Mouse (Mus musculus) lung, embryonic 15.5 days (tissue): ENCODE results near the gene Nbas. TPM values are rescaled to one million over a fixed set of nuclear protein-coding genes. Genes with fewer than 3 reads are reported as not detected.

Source experiments
- ATAC-seq: fragments of 200-750 bp; cut with Nextera tagmentation; 2 replicates; pipeline ENCODE4 v1.8.0; 2017; ENCODE audit warnings: moderate number of reproducible peaks, borderline replicate concordance; ENCODE audit not compliant: low FRiP score, low TSS enrichment; ENCODE audit errors: extremely low read depth
- H3K27ac ChIP-seq: fragments of 300-500 bp; sonication (generic); 2 replicates; pipeline ENCODE4 v1.5.1; 2015; ENCODE audit warnings: moderate library complexity, mild to moderate bottlenecking, inconsistent platforms
- H3K27me3 ChIP-seq: fragments of 300-500 bp; sonication (generic); 2 replicates; pipeline ENCODE4 v1.6.1; 2015; ENCODE audit warnings: inconsistent platforms
- H3K36me3 ChIP-seq: fragments of 300-500 bp; sonication (generic); 2 replicates; pipeline ENCODE4 v1.6.1; 2015; ENCODE audit warnings: inconsistent platforms
- H3K4me1 ChIP-seq: fragments of 300-500 bp; sonication (generic); 2 replicates; pipeline ENCODE4 v1.6.1; 2015; ENCODE audit warnings: inconsistent platforms
- H3K4me2 ChIP-seq: fragments of 300-500 bp; sonication (generic); 2 replicates; pipeline ENCODE4 v1.6.1; 2015; ENCODE audit warnings: inconsistent platforms, mild to moderate bottlenecking, moderate library complexity
- H3K4me3 ChIP-seq: fragments of 300-500 bp; sonication (generic); 2 replicates; pipeline ENCODE4 v1.5.1; 2015; ENCODE audit warnings: mild to moderate bottlenecking, inconsistent platforms
- H3K9ac ChIP-seq: fragments of 300-500 bp; sonication (generic); 2 replicates; pipeline ENCODE4 v1.6.1; 2015; ENCODE audit warnings: inconsistent platforms
- H3K9me3 ChIP-seq: fragments of 300-500 bp; sonication (generic); 2 replicates; pipeline ENCODE4 v1.6.1; 2016; ENCODE audit warnings: inconsistent platforms
- WGBS: fragments of 180-500 bp; shearing (Covaris S2); methylation state at CpG from one replicate; pipeline ENCODE4 v1.1.7; 2015; 5-methylcytosine and 5-hydroxymethylcytosine counted together
- polyA plus RNA-seq: library from polyadenylated mRNA; unstranded; fragments of >200 nt; fragmentation: Nextera tagmentation; extraction: Ambion mirVana; gene quantifications from 2 replicates; pipeline ENCODE4 v1.2.1, GENCODE M21; 2015

Nbas gene
- polyA plus RNA-seq, 1 experiment from 2014 or later = 13.3 TPM

- Histone ChIP-seq H3K4me2 (no peak overlapping the region), H3K36me3 (peaks cover 4% of the 10 kb centered on the region; the same call in 1 of the 2 replicates), H3K27ac (no peak overlapping the region), H3K27me3 (no peaks in the 10 kb centered on the region), H3K9ac (no peak overlapping the region), H3K4me3 (no peak overlapping the region), H3K4me1 (no peaks in the 10 kb centered on the region), H3K9me3 (no peaks in the 10 kb centered on the region)
- 92% methylated on average over 2 of the region's 2 CpGs for WGBS
- no peak for ATAC-seq
These were observed 149.7 kb downstream of the Nbas start for GRCm38 (mm10) chr12:13418651-13419050.

- Histone ChIP-seq H3K27me3 (no peaks in the 10 kb centered on the region), H3K4me1 (peaks cover 4% of the 10 kb centered on the region; the same call in 1 of the 2 replicates), H3K4me3 (no peak overlapping the region), H3K9ac (no peak overlapping the region), H3K27ac (no peak overlapping the region), H3K36me3 (0 out of 2 replicates have a peak, but pooled peaks cover 4% of the 10 kb centered on the region), H3K4me2 (no peak overlapping the region), H3K9me3 (no peaks in the 10 kb centered on the region)
- ATAC-seq = no peak
- WGBS = 57% methylated on average over 1 of the region's 1 CpGs
These were observed 161.3 kb downstream of the Nbas start for GRCm38 (mm10) chr12:13430219-13430618.

GRCm38 (mm10) chr12:13444653-13445431 is 175.9 kb downstream of the Nbas start:
- no peak overlapping the region for H3K4me3 ChIP-seq
- H3K4me1 ChIP-seq = peaks cover 12% of the 10 kb centered on the region
- no peak overlapping the region for H3K9ac ChIP-seq
- no peak for ATAC-seq
- WGBS = 50% methylated on average over 4 of the region's 4 CpGs
- no peaks in the 10 kb centered on the region for H3K36me3 ChIP-seq
- H3K27ac ChIP-seq = 0 out of 2 replicates have a peak overlapping the region, but pooled peaks have one; percentile 31
- H3K4me2 ChIP-seq = no peak overlapping the region
- H3K9me3 ChIP-seq = no peaks in the 10 kb centered on the region
- H3K27me3 ChIP-seq = no peaks in the 10 kb centered on the region

- no peaks in the 10 kb centered on the region for H3K36me3 ChIP-seq
- H3K27me3 ChIP-seq = no peaks in the 10 kb centered on the region
- no peak overlapping the region for H3K9ac ChIP-seq
- peak; percentile 55; the same call in 1 of the 2 replicates for ATAC-seq
- no peak overlapping the region for H3K4me2 ChIP-seq
- H3K27ac ChIP-seq = peak overlapping the region; percentile 31; the same call in 1 of the 2 replicates
- H3K9me3 ChIP-seq = no peaks in the 10 kb centered on the region
- 40% methylated on average over 2 of the region's 2 CpGs for WGBS
- H3K4me1 ChIP-seq = peaks cover 12% of the 10 kb centered on the region
- no peak overlapping the region for H3K4me3 ChIP-seq
These were observed 176.6 kb downstream of the Nbas start for GRCm38 (mm10) chr12:13445486-13446065.

GRCm38 (mm10) chr12:13448916-13449315 is 180.0 kb downstream of the Nbas start:
- H3K4me1 ChIP-seq = peaks cover 12% of the 10 kb centered on the region
- no peak for ATAC-seq
- no peak overlapping the region for H3K4me3 ChIP-seq
- no peaks in the 10 kb centered on the region for H3K27me3 ChIP-seq
- WGBS = 68% methylated on average over 2 of the region's 2 CpGs
- no peak overlapping the region for H3K4me2 ChIP-seq
- no peak overlapping the region for H3K9ac ChIP-seq
- no peaks in the 10 kb centered on the region for H3K9me3 ChIP-seq
- H3K36me3 ChIP-seq = no peaks in the 10 kb centered on the region
- H3K27ac ChIP-seq = no peak overlapping the region

GRCm38 (mm10) chr12:13452050-13452449 is 183.1 kb downstream of the Nbas start:
- Histone ChIP-seq H3K36me3 (no peaks in the 10 kb centered on the region), H3K4me3 (no peak overlapping the region), H3K9me3 (no peaks in the 10 kb centered on the region), H3K27me3 (no peaks in the 10 kb centered on the region), H3K4me1 (no peaks in the 10 kb centered on the region; the same call in 1 of the 2 replicates), H3K9ac (no peak overlapping the region), H3K4me2 (no peak overlapping the region), H3K27ac (peak overlapping the region; percentile 55; the same call in 1 of the 2 replicates)
- ATAC-seq = peak; percentile 52; the same call in 1 of the 2 replicates
- 52% methylated on average over 2 of the region's 2 CpGs for WGBS

GRCm38 (mm10) chr12:13460223-13460853 is 191.4 kb downstream of the Nbas start:
- ATAC-seq = no peak
- WGBS = 82% methylated on average over 6 of the region's 6 CpGs

GRCm38 (mm10) chr12:13461558-13462153 is 192.7 kb downstream of the Nbas start:
- H3K27ac ChIP-seq = no peak overlapping the region
- WGBS = 59% methylated on average over 9 of the region's 9 CpGs
- no peaks in the 10 kb centered on the region for H3K4me1 ChIP-seq
- ATAC-seq = no peak
- H3K4me3 ChIP-seq = no peak overlapping the region
- no peaks in the 10 kb centered on the region for H3K27me3 ChIP-seq
- no peaks in the 10 kb centered on the region for H3K9me3 ChIP-seq
- H3K9ac ChIP-seq = no peak overlapping the region
- H3K4me2 ChIP-seq = no peak overlapping the region
- no peaks in the 10 kb centered on the region for H3K36me3 ChIP-seq

More at GRCm38 (mm10) chr12:13460223-13460853, 191.4 kb downstream of the Nbas start:
- Histone ChIP-seq H3K4me3 (no peak overlapping the region), H3K9me3 (no peaks in the 10 kb centered on the region), H3K9ac (no peak overlapping the region), H3K4me1 (no peaks in the 10 kb centered on the region), H3K4me2 (no peak overlapping the region), H3K27me3 (no peaks in the 10 kb centered on the region), H3K27ac (no peak overlapping the region), H3K36me3 (no peaks in the 10 kb centered on the region)

GRCm38 (mm10) chr12:13462397-13462796 is 193.5 kb downstream of the Nbas start:
- H3K27me3 ChIP-seq = no peaks in the 10 kb centered on the region

GRCm38 (mm10) chr12:13465554-13465953 is 196.6 kb downstream of the Nbas start:
- Histone ChIP-seq H3K27me3 (no peaks in the 10 kb centered on the region), H3K4me1 (no peaks in the 10 kb centered on the region), H3K27ac (no peak overlapping the region), H3K36me3 (no peaks in the 10 kb centered on the region), H3K4me3 (no peak overlapping the region), H3K9ac (no peak overlapping the region), H3K9me3 (no peaks in the 10 kb centered on the region), H3K4me2 (no peak overlapping the region)
- 90% methylated on average over 2 of the region's 2 CpGs for WGBS
- ATAC-seq = no peak

More at GRCm38 (mm10) chr12:13462397-13462796, 193.5 kb downstream of the Nbas start:
- H3K4me3 ChIP-seq = no peak overlapping the region
- H3K4me1 ChIP-seq = no peaks in the 10 kb centered on the region
- H3K4me2 ChIP-seq = no peak overlapping the region
- ATAC-seq = no peak
- no peak overlapping the region for H3K9ac ChIP-seq
- WGBS = 80% methylated on average over 6 of the region's 6 CpGs
- H3K36me3 ChIP-seq = no peaks in the 10 kb centered on the region
- no peak overlapping the region for H3K27ac ChIP-seq
- H3K9me3 ChIP-seq = no peaks in the 10 kb centered on the region

- H3K4me3 ChIP-seq = no peak overlapping the region
- no peak overlapping the region for H3K4me2 ChIP-seq
- H3K4me1 ChIP-seq = no peaks in the 10 kb centered on the region
- H3K27ac ChIP-seq = no peak overlapping the region
- H3K36me3 ChIP-seq = no peaks in the 10 kb centered on the region
- 87% methylated on average over 2 of the region's 2 CpGs for WGBS
- H3K27me3 ChIP-seq = no peaks in the 10 kb centered on the region
- no peak for ATAC-seq
- no peaks in the 10 kb centered on the region for H3K9me3 ChIP-seq
- no peak overlapping the region for H3K9ac ChIP-seq
These were observed 205.9 kb downstream of the Nbas start for GRCm38 (mm10) chr12:13474881-13475280.
